Mouse (Mus musculus): ENCODE measurements around the gene Lamb2. TPM values are rescaled to one million over a fixed set of nuclear protein-coding genes. Genes with fewer than 3 reads are reported as not detected.
A peak's percentile ranks its signal among the peaks of the same experiment; 100 is the strongest.

The Lamb2 gene
- polyA plus RNA-seq, 1 experiment from 2014 or later: 17.1 TPM

DNA sequence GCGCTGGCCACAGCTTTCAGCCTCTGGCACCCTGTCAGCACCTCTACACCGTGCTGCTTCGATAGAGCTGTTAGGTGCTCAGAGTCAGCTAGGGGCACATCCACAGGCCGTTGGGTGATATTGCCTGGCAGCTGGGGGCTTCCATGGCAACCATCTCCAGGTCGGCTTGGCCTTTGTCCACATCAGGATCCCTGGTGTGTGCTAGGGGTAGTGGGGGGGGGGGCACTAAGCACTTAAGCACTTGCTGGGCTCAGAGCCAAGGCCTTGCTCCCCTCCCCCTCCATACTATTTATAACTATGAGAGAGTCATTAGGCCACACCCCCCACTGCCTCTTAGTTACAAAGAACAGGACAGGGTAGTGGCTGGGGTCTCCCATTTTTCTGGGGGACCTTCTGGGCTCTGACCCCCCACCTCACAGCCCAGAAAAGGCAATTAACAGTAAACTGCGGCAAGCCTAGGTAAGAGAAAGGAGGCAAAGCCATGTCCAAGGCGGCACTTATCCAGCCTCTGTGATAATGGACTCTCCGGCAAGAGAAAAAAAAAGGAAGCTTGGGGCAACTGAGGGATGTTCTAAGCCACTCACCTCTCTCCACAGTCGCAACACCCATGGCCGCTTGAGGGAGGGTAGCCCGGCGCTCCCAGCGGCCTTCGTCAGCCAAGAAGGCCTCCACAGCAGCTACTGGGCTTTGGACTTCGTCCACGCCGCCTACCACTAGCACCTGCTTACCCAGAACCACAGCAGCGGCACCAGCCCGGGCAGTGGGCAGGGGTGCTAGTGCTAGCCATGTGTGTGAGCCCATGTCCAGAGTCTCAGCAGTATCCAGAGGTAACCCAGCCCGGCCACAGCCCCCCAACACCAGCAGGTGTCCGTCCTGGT is 29.0 kb upstream of the Lamb2 start:
- peak overlapping the region; percentile 66 for H3K4me3 ChIP-seq (ENCODE audit: low read length)
- peak overlapping the region; percentile 51 for H3K9ac ChIP-seq (ENCODE audit: low read depth, low read length)
- 0 out of 2 replicates have a peak, but pooled peaks cover 5% of the 10 kb centered on the region for H3K36me3 ChIP-seq (ENCODE audit: control insufficient read depth, insufficient read depth, low read length)
- H3K9me3 ChIP-seq (ENCODE audit: control insufficient read depth, low read length): no peaks in the 10 kb centered on the region
- H3K4me1 ChIP-seq (ENCODE audit: control insufficient read depth, insufficient read depth, low read depth, low read length): peaks cover 32% of the 10 kb centered on the region
- H3K4me2 ChIP-seq (ENCODE audit: low read length): peak overlapping the region; percentile 76
- peak overlapping the region; percentile 70 for H3K27ac ChIP-seq (ENCODE audit: low read depth, low read length)
- peak; percentile 24 for ATAC-seq
- 49% methylated on average over 21 of the region's 21 CpGs for WGBS
- no peaks in the 10 kb centered on the region for H3K27me3 ChIP-seq (replicated peaks; ENCODE audit: control insufficient read depth, insufficient read depth, low read length)

DNA sequence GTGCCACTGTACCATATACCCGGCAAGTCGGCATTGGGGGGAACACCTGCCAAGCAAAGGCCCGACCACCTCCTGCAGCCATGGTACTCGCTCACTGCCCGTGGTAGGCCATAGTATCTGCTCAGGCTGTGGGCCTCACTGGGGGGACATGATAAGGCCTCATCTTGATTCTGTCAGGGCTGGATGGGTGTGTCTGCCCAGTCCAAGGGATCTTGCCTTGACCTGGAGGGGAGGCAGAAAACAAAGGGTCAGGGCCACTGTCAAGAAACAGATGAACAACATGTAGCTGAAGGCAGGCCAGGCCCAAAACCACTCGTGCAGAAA is 28.4 kb upstream of the Lamb2 start:
- ATAC-seq: no peak
- Histone ChIP-seq H3K4me2 (ENCODE audit: low read length) (peak overlapping the region; percentile 76), H3K36me3 (ENCODE audit: control insufficient read depth, insufficient read depth, low read length) (0 out of 2 replicates have a peak, but pooled peaks cover 5% of the 10 kb centered on the region), H3K27me3 (replicated peaks; ENCODE audit: control insufficient read depth, insufficient read depth, low read length) (no peaks in the 10 kb centered on the region), H3K9ac (ENCODE audit: low read depth, low read length) (peak overlapping the region; percentile 51; the same call in 1 of the 2 replicates), H3K9me3 (ENCODE audit: control insufficient read depth, low read length) (no peaks in the 10 kb centered on the region), H3K4me1 (ENCODE audit: control insufficient read depth, insufficient read depth, low read depth, low read length) (peaks cover 32% of the 10 kb centered on the region), H3K4me3 (ENCODE audit: low read length) (peak overlapping the region; percentile 66), H3K27ac (ENCODE audit: low read depth, low read length) (peak overlapping the region; percentile 70)
- WGBS: 69% methylated on average over 6 of the region's 6 CpGs

DNA sequence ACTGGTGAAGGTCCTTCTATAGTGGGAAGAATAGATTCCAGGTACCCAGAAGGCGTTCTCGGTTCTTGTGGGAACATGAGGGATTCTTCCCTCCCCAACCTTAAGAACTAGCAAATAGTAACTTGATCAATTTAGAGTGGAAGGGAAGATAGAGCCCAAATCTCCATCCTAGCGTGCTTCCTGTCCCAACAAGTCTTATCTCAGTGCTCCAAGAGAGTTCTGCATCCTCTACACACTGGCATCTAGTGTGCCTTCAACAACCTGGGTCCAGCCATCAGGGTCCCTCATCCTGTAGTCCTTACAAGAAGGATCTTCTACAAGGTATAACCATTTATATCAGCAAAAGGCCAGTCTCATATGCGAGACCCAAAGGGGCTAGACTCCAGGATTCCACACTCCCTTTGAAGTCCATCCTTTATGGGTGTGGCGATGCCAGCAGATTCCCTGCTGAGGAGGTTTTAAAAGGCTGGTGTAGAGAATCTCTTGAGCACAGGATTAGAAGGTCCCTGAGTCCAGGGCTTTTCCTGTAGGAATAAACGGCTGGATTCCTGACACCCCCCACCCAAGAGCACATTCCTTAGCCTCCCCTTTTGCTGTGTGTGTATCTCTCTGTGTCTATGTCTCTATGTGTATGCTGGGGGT is 27.9 kb upstream of the Lamb2 start:
- no peak for ATAC-seq
- H3K9me3 ChIP-seq (ENCODE audit: control insufficient read depth, low read length): no peaks in the 10 kb centered on the region
- peak overlapping the region; percentile 88 for H3K27ac ChIP-seq (ENCODE audit: low read depth, low read length)
- peaks cover 32% of the 10 kb centered on the region for H3K4me1 ChIP-seq (ENCODE audit: control insufficient read depth, insufficient read depth, low read depth, low read length)
- WGBS: 54% methylated on average over 6 of the region's 6 CpGs
- H3K36me3 ChIP-seq (ENCODE audit: control insufficient read depth, insufficient read depth, low read length): 0 out of 2 replicates have a peak, but pooled peaks cover 5% of the 10 kb centered on the region
- H3K4me2 ChIP-seq (ENCODE audit: low read length): peak overlapping the region; percentile 76
- H3K4me3 ChIP-seq (ENCODE audit: low read length): peak overlapping the region; percentile 66
- no peaks in the 10 kb centered on the region for H3K27me3 ChIP-seq (replicated peaks; ENCODE audit: control insufficient read depth, insufficient read depth, low read length)
- H3K9ac ChIP-seq (ENCODE audit: low read depth, low read length): peak overlapping the region; percentile 80

DNA sequence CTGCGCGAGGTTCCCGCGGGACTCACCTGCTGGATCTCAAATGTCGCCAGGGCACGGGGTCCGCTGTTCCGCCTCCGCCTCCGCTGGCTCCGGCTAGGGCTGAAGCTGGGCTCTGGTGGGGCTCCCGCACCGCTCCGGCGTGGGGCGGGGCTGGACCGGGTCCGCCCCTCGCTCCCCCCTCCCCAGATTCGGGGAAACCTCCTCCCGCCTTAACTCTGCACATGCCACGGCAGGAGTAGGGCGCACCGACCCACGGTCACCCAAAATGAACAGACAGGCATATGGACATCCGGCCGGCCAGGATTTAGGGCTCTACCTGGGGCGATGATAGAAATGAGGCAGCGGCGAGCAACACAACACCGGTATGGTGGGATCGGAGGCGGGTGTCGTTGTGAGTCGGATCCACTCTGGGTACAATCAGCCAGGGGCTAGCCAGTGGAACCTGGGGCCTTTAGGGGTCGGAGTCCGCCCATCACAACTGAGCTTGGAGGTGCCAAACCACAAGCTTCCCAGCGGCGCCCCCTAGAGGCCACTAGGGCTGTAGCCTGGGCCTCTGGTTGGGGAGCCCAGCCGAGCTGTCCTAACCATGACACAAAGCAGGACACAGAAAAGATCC is 27.1 kb upstream of the Lamb2 start:
- Histone ChIP-seq H3K4me1 (ENCODE audit: control insufficient read depth, insufficient read depth, low read depth, low read length) (peaks cover 32% of the 10 kb centered on the region), H3K9me3 (ENCODE audit: control insufficient read depth, low read length) (no peaks in the 10 kb centered on the region)
- WGBS: under 1% methylated on average over 40 of the region's 40 CpGs

DNA sequence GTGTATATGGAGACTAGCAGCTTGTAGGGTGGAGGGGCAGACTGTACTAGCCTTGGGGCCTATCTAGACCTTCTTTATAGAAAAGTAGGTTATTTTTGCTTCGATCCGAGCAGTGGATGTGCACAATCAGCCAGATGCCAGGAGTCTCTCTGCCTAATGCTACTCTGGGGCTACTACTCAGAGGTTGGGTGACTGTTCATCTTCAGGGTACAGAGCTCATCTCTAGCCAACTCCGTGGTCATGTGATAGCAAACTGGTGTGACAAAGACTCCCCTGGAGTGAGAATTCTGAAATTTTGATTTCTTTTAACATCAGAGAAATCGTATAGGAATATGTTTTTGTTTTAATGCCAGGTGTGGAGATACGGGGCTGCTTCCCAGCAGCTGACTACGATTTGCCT is 26.6 kb upstream of the Lamb2 start:
- no peaks in the 10 kb centered on the region for H3K9me3 ChIP-seq (ENCODE audit: control insufficient read depth, low read length)
- H3K4me1 ChIP-seq (ENCODE audit: control insufficient read depth, insufficient read depth, low read depth, low read length): peaks cover 32% of the 10 kb centered on the region
- ATAC-seq: peak; percentile 38
- H3K4me3 ChIP-seq (ENCODE audit: low read length): peak overlapping the region; percentile 66
- peak overlapping the region; percentile 76 for H3K4me2 ChIP-seq (ENCODE audit: low read length)
- 0 out of 2 replicates have a peak, but pooled peaks cover 3% of the 10 kb centered on the region for H3K36me3 ChIP-seq (ENCODE audit: control insufficient read depth, insufficient read depth, low read length)
- peak overlapping the region; percentile 80 for H3K9ac ChIP-seq (ENCODE audit: low read depth, low read length)
- H3K27me3 ChIP-seq (replicated peaks; ENCODE audit: control insufficient read depth, insufficient read depth, low read length): no peaks in the 10 kb centered on the region
- H3K27ac ChIP-seq (ENCODE audit: low read depth, low read length): peak overlapping the region; percentile 88
- 36% methylated on average over 6 of the region's 6 CpGs for WGBS

More for the DNA sequence above, 27.1 kb upstream of the Lamb2 start:
- ATAC-seq: peak; percentile 91
- Histone ChIP-seq H3K27ac (ENCODE audit: low read depth, low read length) (peak overlapping the region; percentile 88), H3K4me3 (ENCODE audit: low read length) (peak overlapping the region; percentile 66), H3K27me3 (replicated peaks; ENCODE audit: control insufficient read depth, insufficient read depth, low read length) (no peaks in the 10 kb centered on the region), H3K9ac (ENCODE audit: low read depth, low read length) (peak overlapping the region; percentile 80), H3K36me3 (ENCODE audit: control insufficient read depth, insufficient read depth, low read length) (0 out of 2 replicates have a peak, but pooled peaks cover 5% of the 10 kb centered on the region), H3K4me2 (ENCODE audit: low read length) (peak overlapping the region; percentile 76)

DNA sequence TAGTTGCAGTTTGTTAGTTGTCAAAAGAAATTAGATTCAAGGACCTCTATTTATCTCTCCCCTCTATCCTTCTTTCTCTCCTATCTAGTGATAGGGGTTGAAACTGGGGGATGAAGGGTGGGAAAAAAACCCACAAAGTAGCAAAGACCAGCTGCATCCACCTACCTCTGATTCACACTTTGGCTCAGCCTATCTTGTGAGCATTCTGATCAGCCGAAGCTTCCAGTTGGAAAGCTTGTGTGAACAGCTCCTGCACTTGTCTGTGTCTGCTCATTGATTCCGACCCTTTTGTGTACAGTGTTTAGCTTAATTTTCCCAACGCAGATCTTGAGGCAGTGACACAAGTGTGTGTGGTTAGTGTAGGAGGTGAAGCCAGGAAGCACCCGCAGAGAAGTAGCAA is 26.1 kb upstream of the Lamb2 start:
- WGBS: 77% methylated on average over 4 of the region's 4 CpGs
- Histone ChIP-seq H3K27ac (ENCODE audit: low read depth, low read length) (peak overlapping the region; percentile 88), H3K4me3 (ENCODE audit: low read length) (peak overlapping the region; percentile 66), H3K9me3 (ENCODE audit: control insufficient read depth, low read length) (no peaks in the 10 kb centered on the region), H3K36me3 (ENCODE audit: control insufficient read depth, insufficient read depth, low read length) (0 out of 2 replicates have a peak, but pooled peaks cover 2% of the 10 kb centered on the region), H3K4me1 (ENCODE audit: control insufficient read depth, insufficient read depth, low read depth, low read length) (peaks cover 32% of the 10 kb centered on the region), H3K27me3 (replicated peaks; ENCODE audit: control insufficient read depth, insufficient read depth, low read length) (no peaks in the 10 kb centered on the region), H3K4me2 (ENCODE audit: low read length) (peak overlapping the region; percentile 76), H3K9ac (ENCODE audit: low read depth, low read length) (peak overlapping the region; percentile 80)
- no peak for ATAC-seq

DNA sequence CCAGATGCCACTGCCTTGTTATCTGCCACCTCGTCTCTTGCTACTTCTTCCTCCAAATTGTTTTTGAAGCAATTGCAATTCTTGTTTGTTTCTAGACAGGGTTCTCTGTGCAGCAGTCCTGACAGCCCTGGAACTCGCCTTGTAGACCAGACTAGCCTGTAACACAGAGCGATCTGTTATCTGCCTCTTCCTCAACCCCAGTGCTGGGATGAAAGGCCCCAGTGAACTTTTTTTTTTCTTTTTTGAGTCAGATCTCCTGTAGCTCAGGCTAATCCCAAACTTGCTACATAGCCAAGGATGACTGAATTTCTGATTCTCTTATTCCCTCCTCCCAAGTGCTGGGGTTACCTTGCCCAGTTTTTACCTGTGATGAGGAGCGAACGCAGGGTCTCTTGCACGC is 25.1 kb upstream of the Lamb2 start:
- no peak overlapping the region for H3K4me3 ChIP-seq (ENCODE audit: low read length)
- peaks cover 32% of the 10 kb centered on the region for H3K4me1 ChIP-seq (ENCODE audit: control insufficient read depth, insufficient read depth, low read depth, low read length)
- H3K9ac ChIP-seq (ENCODE audit: low read depth, low read length): no peak overlapping the region
- 91% methylated on average over 6 of the region's 6 CpGs for WGBS
- H3K27ac ChIP-seq (ENCODE audit: low read depth, low read length): no peak overlapping the region
- H3K36me3 ChIP-seq (ENCODE audit: control insufficient read depth, insufficient read depth, low read length): no peaks in the 10 kb centered on the region
- H3K4me2 ChIP-seq (ENCODE audit: low read length): no peak overlapping the region
- no peak for ATAC-seq
- H3K9me3 ChIP-seq (ENCODE audit: control insufficient read depth, low read length): no peaks in the 10 kb centered on the region
- no peaks in the 10 kb centered on the region for H3K27me3 ChIP-seq (replicated peaks; ENCODE audit: control insufficient read depth, insufficient read depth, low read length)

DNA sequence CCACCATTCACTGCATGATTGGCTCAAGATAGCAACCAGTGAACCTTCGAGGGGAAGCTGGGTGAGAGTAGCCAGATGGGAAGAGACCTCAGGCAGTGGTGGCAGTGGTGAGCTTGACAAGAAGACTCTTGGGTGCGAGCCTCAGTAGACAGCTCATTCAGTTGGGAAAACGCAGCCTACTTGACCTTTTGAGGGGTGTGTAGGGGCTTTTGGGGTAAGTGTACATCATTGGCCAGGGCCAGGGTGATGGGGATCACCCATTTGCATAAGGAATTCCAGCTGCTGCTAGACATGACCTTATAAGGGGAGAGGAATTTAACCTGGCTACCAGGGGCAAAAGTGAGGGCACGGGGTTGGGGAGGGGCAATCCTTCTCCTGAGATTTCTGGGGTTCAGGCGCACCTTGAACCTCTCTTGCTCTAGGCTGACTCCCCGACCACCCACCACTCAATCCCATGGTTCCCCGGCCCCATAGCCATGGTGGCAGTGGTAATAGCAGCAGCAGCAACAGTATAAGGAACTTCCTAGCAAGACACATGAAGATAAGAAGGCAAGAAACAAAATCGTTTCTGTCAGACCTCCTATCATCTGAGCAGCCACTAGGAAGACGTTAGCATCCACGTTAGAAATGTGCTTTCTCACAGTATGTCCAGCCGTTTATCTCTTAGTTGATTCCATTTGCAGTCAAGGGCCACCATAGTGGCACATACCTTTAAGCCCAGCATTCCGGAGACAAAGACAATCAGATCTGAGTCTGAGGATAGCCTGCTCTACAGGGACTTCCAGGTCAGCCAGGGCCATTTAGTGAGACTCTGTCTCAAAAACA is 23.6 kb upstream of the Lamb2 start:
- Histone ChIP-seq H3K27ac (ENCODE audit: low read depth, low read length) (no peak overlapping the region), H3K4me1 (ENCODE audit: control insufficient read depth, insufficient read depth, low read depth, low read length) (peaks cover 16% of the 10 kb centered on the region), H3K36me3 (ENCODE audit: control insufficient read depth, insufficient read depth, low read length) (no peaks in the 10 kb centered on the region), H3K4me2 (ENCODE audit: low read length) (no peak overlapping the region), H3K27me3 (replicated peaks; ENCODE audit: control insufficient read depth, insufficient read depth, low read length) (no peaks in the 10 kb centered on the region), H3K9me3 (ENCODE audit: control insufficient read depth, low read length) (no peaks in the 10 kb centered on the region), H3K9ac (ENCODE audit: low read depth, low read length) (no peak overlapping the region; the same call in 1 of the 2 replicates), H3K4me3 (ENCODE audit: low read length) (no peak overlapping the region)
- no peak for ATAC-seq
- 78% methylated on average over 12 of the region's 12 CpGs for WGBS
